Mouse (Mus musculus): ENCODE results near the gene Tex14. TPM values are rescaled to one million over a fixed set of nuclear protein-coding genes. Genes with fewer than 3 reads are reported as not detected.
"Not testable (repeated sequence)": the region's sequence is repeated elsewhere in the genome, so short reads cannot be mapped to it uniquely, and the experiment has no call there.

Gene Tex14
- polyA plus RNA-seq, 1 experiment = 2.8 TPM

DNA sequence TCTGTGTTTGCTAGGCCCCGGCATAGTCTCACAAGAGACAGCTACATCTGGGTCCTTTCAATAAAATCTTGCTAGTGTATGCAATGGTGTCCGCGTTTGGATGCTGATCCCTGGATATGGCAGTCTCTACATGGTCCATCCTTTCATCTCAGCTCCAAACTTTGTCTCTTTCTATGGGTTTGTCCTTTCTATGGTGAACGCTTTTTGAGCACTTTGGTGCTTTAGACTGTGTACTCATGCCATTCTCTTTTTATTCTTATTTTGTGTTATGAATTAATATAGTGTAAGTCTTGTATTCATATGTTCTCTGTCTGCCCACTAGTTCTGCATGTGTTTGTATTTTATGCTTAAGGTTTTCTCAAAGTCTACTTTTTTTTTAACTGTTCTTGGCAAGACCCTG lies 67.2 kb downstream of the Tex14 start:
- DNase-seq (ENCODE audit: low spot score) = not testable (repeated sequence)

DNA sequence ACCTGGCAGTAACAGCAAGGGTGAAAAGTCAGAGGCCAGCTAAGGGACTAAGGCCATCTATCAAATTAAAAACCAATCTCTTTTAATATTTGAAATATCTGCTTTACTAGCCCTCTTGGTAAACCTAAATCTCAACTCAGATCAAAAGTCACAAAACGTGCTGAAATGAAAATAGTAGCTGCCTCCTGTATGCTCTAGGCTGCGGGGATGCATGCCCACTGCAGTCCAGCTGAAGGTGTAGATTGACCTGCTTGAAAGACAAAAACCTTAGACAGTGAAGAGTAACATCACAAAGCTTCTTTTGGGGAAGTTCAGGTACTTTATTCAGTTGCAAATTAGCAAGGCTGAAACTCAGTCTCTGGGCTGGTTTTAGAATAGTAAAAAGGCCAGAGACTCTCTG lies 74.3 kb downstream of the Tex14 start:
- DNase-seq (ENCODE audit: low spot score) = not testable (repeated sequence)

DNA sequence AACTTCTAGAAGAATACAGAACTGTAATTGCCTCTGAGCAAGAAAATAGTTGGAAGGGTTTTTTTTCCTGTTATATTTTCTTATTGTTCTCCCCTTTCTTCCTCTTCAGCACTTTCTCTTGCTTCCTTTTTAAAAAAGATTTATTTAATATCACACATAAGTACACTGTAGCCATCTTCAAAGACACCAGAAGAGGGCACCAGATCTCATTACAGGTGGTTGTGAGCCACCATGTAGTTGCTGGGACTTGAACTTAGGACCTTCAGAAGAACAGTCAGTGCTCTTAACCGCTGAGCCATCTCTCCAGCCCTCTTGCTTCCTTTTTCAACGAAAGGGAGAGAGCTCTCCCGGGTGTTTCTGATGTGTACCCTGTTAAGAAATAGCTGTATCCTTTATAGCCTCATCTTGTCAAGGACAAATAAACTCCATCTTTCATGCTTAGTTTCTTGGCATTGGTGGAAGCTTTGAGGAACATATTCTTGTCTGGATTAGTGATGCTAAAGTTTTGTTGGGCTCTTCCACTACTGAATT lies 79.0 kb downstream of the Tex14 start:
- DNase-seq (ENCODE audit: low spot score) = no peak

- DNase-seq (ENCODE audit: low spot score) = no peak
Observed at GRCm38 (mm10) chr11:87488948-87489347, 84.1 kb downstream of the Tex14 start.

DNA sequence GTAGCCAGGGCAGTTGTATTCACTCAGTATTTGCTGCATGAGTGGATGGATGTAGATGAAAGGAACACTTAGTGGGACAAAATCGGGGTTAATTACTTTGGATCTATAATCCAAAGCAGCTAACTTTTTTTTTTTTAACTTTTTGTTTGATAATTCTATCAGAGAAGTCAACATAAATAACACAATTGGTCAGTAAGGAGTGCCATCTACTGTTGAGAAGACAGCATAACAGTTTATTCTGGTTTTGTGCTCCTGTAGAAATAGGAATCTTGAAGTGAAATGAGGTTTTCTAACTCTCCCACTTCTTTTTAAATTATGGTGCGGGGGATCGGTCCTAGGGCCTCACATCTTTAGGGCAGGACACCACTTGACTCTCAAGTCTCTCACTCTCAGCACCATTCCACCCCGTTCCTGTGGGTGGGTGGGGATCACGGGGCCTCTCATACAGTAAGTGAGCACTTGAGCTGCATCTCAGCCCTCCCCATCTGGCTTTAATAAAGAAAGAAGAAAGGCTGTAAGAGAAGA lies 99.9 kb downstream of the Tex14 start:
- no peak for DNase-seq (ENCODE audit: low spot score)

DNA sequence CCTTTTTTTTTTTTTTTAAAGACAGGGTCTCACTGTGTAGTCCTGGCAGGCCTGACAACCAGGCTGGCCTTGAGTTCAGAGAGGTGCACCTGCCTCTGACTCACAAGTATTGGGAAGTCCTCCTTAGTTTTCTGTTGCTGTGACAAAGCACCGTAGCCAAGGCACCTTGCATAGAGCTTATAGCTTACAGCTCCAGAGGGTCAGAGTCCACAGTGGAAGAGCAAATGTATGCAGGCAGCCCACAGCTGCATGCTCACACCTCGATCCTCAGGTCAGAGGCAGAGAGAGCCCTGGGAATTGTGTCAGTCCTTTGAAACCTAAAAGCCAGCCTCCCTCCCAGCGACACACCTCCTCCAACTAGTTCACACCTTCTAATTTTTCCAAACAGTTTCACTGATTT lies 101.6 kb downstream of the Tex14 start:
- DNase-seq (ENCODE audit: low spot score) = no peak

DNA sequence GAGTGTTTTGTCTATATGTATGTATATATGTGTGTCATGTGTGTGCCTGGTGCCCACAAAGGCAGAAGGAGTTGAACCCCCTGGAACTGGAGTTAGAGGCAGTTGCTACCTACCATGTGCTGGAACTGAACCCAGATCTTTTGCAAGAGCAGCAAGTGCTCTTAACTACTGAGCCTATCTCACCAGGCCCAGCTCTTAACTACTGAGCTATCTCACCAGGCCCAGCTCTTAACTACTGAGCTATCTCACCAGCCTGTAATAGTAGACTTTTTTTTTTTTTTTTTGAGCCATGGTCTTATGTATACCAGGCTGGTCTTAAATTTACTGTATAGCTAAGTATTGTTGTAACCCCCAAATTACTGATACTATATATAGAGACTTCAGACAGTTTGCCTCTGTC lies 102.2 kb downstream of the Tex14 start:
- no peak for DNase-seq (ENCODE audit: low spot score)

DNA sequence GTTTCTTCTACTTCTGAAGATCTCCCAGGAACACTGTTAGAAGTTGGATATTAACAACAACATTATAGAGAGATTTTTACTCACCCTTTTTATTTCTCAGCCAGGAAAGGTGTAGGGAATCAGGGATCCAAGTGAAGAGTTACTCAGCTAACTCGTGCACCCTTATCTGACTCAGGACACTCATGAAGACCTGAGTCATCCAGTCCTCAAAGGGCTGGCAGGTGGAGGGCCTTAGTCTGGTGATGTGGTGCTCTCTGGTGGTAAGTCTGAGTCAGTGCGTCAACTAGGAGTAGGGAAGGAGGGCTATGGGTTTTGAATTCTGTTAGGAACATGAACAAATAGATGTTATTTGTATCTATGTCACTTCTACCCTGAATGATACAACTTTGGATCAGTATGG lies 114.4 kb downstream of the Tex14 start:
- no peak for DNase-seq (ENCODE audit: low spot score)

GRCm38 (mm10) chr11:87523466-87523865 lies 118.6 kb downstream of the Tex14 start:
- DNase-seq (ENCODE audit: low spot score) = no peak

DNA sequence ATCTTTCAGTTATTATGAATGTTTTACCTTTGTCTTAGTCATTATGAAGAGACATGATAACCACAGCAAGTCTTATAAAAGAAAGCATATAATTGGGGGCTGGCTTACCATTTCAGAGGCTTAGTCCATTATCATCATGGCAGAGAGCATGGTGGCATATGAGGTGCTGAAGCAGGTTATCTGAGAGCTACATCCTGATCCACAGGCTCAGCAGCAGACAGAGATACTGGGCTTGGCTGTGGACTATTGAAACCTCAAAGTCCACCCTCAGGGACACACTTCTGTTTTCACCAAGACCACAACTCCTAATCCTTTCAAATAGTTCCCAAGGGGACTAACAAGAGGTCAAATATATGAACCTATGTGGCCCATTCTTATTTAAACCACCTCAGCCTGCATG lies 119.1 kb downstream of the Tex14 start:
- no peak for DNase-seq (ENCODE audit: low spot score)

GRCm38 (mm10) chr11:87524780-87525179 lies 119.9 kb downstream of the Tex14 start:
- DNase-seq (ENCODE audit: low spot score) = no peak

- no peak for DNase-seq (ENCODE audit: low spot score)
Observed at GRCm38 (mm10) chr11:87527364-87527763, 122.5 kb downstream of the Tex14 start.

GRCm38 (mm10) chr11:87527990-87528389 lies 123.1 kb downstream of the Tex14 start:
- no peak for DNase-seq (ENCODE audit: low spot score)

- no peak for DNase-seq (ENCODE audit: low spot score)
Observed at GRCm38 (mm10) chr11:87531695-87532094, 126.8 kb downstream of the Tex14 start.

- no peak for DNase-seq (ENCODE audit: low spot score)
Observed at GRCm38 (mm10) chr11:87542285-87542684, 137.4 kb downstream of the Tex14 start.

- DNase-seq (ENCODE audit: low spot score) = no peak
Observed at GRCm38 (mm10) chr11:87542906-87543305, 138.0 kb downstream of the Tex14 start.

- no peak for DNase-seq (ENCODE audit: low spot score)
Observed at GRCm38 (mm10) chr11:87553342-87553741, 148.5 kb downstream of the Tex14 start.

GRCm38 (mm10) chr11:87554386-87554785 lies 149.5 kb downstream of the Tex14 start:
- no peak for DNase-seq (ENCODE audit: low spot score)

- DNase-seq (ENCODE audit: low spot score) = no peak
Observed at GRCm38 (mm10) chr11:87555106-87555703, 150.3 kb downstream of the Tex14 start.

- no peak for DNase-seq (ENCODE audit: low spot score)
Observed at GRCm38 (mm10) chr11:87561208-87561607, 156.3 kb downstream of the Tex14 start.

GRCm38 (mm10) chr11:87566501-87566900 lies 161.6 kb downstream of the Tex14 start, which contains the start of gene Gm11492:
TSS of gene Gm11492 (plus strand) at chr11:87566653.
- no peak for DNase-seq (ENCODE audit: low spot score)

- DNase-seq (ENCODE audit: low spot score) = no peak
Observed at GRCm38 (mm10) chr11:87568255-87568953, 163.5 kb downstream of the Tex14 start, which contains the start of gene Sept4. TSS of gene Sept4 (plus strand) at chr11:87568903.

DNA sequence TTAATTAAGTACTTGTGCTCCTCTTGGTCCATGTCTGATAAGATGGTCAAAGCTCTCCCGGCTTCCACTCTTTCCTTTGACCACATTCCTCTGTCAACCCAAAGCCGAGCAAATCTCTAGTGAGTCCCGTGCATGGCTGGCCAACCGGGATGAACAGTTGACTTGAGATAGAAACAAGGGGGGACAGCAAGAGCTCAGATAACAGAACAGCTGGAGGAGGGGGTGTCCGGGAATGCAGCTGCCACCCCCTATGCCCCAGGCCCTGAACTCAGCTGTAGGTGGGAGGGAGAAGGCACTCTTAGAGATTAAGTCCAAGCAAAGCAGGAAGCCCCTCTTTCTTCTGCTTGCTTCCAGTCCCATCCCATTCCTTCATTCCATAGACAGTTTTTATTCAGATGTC lies 165.9 kb downstream of the Tex14 start:
- DNase-seq (ENCODE audit: low spot score) = no peak
